Mouse (Mus musculus) spleen, postnatal 0 days (tissue): Measurements from ENCODE around the gene Olfr1490. TPM values are rescaled to one million over a fixed set of nuclear protein-coding genes. Genes with fewer than 3 reads are reported as not detected.

Experiments used
- polyA plus RNA-seq: library from polyadenylated mRNA; unstranded; fragments of >200 nt; fragmentation: Nextera tagmentation; extraction: Ambion mirVana; gene quantifications from 2 replicates; pipeline ENCODE4 v1.2.1, GENCODE M21; 2015

Olfr1490 gene
- not detected in 2 replicates for polyA plus RNA-seq

DNA sequence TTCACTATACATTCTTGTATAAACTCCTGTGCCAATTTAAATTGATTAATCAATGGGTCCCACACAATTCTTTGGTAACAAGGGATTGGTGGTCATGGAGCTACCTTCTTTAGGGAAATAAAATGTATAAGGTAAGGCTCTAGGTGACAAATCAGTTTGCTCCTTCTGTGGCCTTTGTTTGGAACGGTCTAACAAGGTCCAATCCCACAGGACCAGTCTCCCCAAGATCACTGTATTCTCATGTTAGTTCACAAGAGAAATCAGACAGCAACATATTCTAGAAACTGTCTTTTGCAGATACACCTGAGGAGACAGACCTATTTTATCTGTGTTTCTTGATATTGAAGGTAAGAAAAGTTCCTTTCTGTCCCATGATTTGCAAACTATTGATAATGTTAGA lies at the start of gene Olfr1490:
Gene Olfr1490 (plus strand): TSS at position 301 of the 400 bp plus-strand sequence.

DNA sequence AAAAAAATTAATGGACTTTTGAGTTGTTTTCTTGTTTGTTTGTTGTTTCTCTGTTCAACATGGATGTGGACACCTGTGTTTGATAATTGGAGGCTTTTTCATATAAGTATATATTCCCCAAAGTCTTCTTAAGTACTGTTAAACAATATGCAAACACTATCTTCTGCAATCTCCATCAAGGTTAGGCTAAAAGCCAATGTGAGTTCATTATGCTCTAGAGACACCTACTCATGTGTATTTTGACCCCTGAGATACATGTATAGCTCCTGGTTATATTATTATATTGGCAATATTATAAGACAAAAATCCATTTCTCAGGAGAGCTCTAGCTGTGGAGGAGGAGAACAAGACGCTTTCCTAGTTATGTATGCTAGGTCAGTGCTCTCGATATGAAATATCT lies 33.8 kb upstream of the Olfr1490 start, which contains the start of gene Olfr1487:
Gene Olfr1487 (plus strand): TSS at position 301 of the 400 bp plus-strand sequence.

DNA sequence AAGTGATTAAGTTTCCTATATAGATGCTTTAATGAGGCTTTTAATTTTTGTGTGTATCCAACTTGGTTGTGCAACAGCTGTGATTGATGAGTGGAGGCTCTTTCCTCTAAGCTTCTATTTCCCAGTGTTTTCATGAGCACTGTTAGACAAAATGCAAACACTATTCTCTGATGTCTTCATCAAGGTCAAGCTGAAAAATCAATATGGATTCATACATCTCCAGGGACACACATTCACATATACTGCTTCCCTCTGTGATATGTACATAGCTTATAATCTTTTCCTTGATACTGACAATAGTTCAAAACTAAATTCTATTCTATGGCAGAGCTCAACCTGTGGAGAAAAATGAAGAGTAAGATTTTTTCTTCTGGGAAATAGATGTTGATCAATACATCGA lies 19.6 kb upstream of the Olfr1490 start, which contains the start of gene Olfr1489:
Gene Olfr1489 (plus strand): TSS at position 301 of the 400 bp plus-strand sequence.

DNA sequence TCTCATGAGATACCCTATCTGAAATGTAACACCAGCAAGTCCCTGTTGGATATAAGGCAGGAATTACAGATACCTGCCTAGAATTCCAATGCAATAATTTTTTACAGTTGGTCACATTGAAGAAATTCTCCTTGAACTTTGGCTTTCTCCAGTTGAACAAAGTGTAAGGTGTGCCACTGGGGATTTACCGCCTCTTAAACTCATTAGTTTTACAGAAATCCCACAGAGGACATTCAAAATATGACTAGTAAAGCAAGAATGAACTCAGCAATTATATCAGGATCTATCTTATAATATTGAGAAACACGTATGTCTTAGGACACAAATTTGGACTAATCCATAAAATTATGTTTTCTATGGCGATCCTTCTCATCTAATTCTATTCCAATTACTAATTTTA lies 46.1 kb downstream of the Olfr1490 start, which contains the start of gene Olfr1491:
Gene Olfr1491 (plus strand): TSS at position 301 of the 400 bp plus-strand sequence.

Other genes with a start within 250 kb of the Olfr1490 start
- not detected in 2 replicates for gene Olfr1469, start 243.2 kb upstream of the Olfr1490 start, polyA plus RNA-seq
- gene Olfr1471, start 207.7 kb upstream of the Olfr1490 start, polyA plus RNA-seq: not detected in 2 replicates
- gene Olfr1472, start 195.0 kb upstream of the Olfr1490 start, polyA plus RNA-seq: not detected in 2 replicates
- not detected in 2 replicates for gene Olfr1474, start 181.5 kb upstream of the Olfr1490 start, polyA plus RNA-seq
- gene Olfr1475, start 170.9 kb upstream of the Olfr1490 start, polyA plus RNA-seq: not detected in 2 replicates
- gene Olfr1477, start 150.5 kb upstream of the Olfr1490 start, polyA plus RNA-seq: not detected in 2 replicates
- not detected in 2 replicates for gene Olfr1480, start 123.2 kb upstream of the Olfr1490 start, polyA plus RNA-seq
- gene Olfr1484, start 67.6 kb upstream of the Olfr1490 start, polyA plus RNA-seq: not detected in 2 replicates
- not detected in 2 replicates for gene Olfr1487, start 33.7 kb upstream of the Olfr1490 start, polyA plus RNA-seq
- gene Olfr1489, start 19.5 kb upstream of the Olfr1490 start, polyA plus RNA-seq: not detected in 2 replicates
- gene Olfr1491, start 46.2 kb downstream of the Olfr1490 start, polyA plus RNA-seq: not detected in 2 replicates
- not detected in 2 replicates for gene Olfr1493-ps1, start 72.2 kb downstream of the Olfr1490 start, polyA plus RNA-seq
- not detected in 2 replicates for gene Olfr1494, start 88.6 kb downstream of the Olfr1490 start, polyA plus RNA-seq
- not detected in 2 replicates for gene Olfr1495, start 113.5 kb downstream of the Olfr1490 start, polyA plus RNA-seq
- not detected in 2 replicates for gene Olfr1496, start 126.8 kb downstream of the Olfr1490 start, polyA plus RNA-seq
- not detected in 2 replicates for gene Olfr1497, start 147.1 kb downstream of the Olfr1490 start, polyA plus RNA-seq
- gene Olfr1499, start 168.4 kb downstream of the Olfr1490 start, polyA plus RNA-seq: not detected in 2 replicates
- gene Olfr1500, start 179.4 kb downstream of the Olfr1490 start, polyA plus RNA-seq: not detected in 2 replicates
- gene Olfr1501, start 199.6 kb downstream of the Olfr1490 start, polyA plus RNA-seq: not detected in 2 replicates
- not detected in 2 replicates for gene Olfr1502, start 210.7 kb downstream of the Olfr1490 start, polyA plus RNA-seq
- gene Olfr1504, start 246.8 kb downstream of the Olfr1490 start, polyA plus RNA-seq: not detected in 2 replicates